Mouse (Mus musculus) myocyte (in vitro differentiated cells): Measurements from ENCODE around the gene 6430531B16Rik.

Source experiments
- CEBPB ChIP-seq: IDR thresholded peaks from 2 replicates; pipeline ENCODE4 v1.6.1; 2011; ENCODE audit warnings: mild to moderate bottlenecking, moderate library complexity; ENCODE audit not compliant: poor library complexity, insufficient read depth, severe bottlenecking
- MYOD1 ChIP-seq, 3 experiments: IDR thresholded peaks; one replicate each; pipeline ENCODE4 v1.6.1; 2011; ENCODE audit warnings: control low read depth in 2 of 3, low read depth in 2 of 3, mild to moderate bottlenecking in 2 of 3, moderate library complexity in 1 of 3; ENCODE audit not compliant: insufficient read length in 2 of 3, control insufficient read depth in 1 of 3
- MYOG ChIP-seq, 3 experiments: IDR thresholded peaks; one replicate each; pipeline ENCODE4 v1.6.1; 2011; ENCODE audit warnings: control low read depth in 2 of 3, low read depth in 2 of 3, mild to moderate bottlenecking in 2 of 3; ENCODE audit not compliant: insufficient read length in 2 of 3, control insufficient read depth in 1 of 3, insufficient read depth in 1 of 3
- POLR2A ChIP-seq: IDR thresholded peaks from one replicate; pipeline ENCODE4 v1.6.1; 2011; ENCODE audit warnings: low read depth, mild to moderate bottlenecking, control low read depth, moderate library complexity; ENCODE audit not compliant: insufficient read length
- POLR2AphosphoS2 ChIP-seq: IDR thresholded peaks from one replicate; pipeline ENCODE4 v1.6.1; 2011; ENCODE audit warnings: low read depth, control low read depth; ENCODE audit not compliant: insufficient read length
- REST ChIP-seq: IDR thresholded peaks from one replicate; pipeline ENCODE4 v1.6.1; 2011; ENCODE audit warnings: mild to moderate bottlenecking, control low read depth, moderate library complexity; ENCODE audit not compliant: insufficient read depth, insufficient read length
- SRF ChIP-seq: IDR thresholded peaks from one replicate; pipeline ENCODE4 v1.6.1; 2011; ENCODE audit warnings: low read depth; ENCODE audit not compliant: control insufficient read depth, insufficient read length
- USF1 ChIP-seq: IDR thresholded peaks from one replicate; pipeline ENCODE4 v1.6.1; 2011; ENCODE audit warnings: low read depth, mild to moderate bottlenecking, control low read depth, moderate library complexity

DNA sequence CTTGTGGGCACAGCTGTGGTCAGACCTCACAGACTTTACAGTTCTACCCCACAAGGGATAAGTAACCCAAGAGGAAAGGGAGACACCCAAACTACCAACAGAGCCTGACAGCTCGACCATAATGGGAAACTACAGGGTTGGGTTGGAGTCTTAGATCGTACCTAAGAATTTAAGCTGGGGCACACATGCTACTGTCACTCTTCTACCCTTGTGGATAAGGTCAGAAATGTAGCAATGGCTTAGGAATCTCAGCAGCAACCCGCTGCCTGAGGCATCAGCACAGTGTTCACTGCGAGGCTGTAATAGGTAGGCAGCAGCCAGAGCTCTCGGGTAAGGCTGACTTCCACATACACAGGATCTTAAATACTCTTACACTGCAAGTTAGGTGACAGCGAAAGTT lies 15.0 kb upstream of the 6430531B16Rik start:
- TF ChIP-seq POLR2A, result no peak
- TF ChIP-seq USF1, result no peak
- TF ChIP-seq CEBPB, result 0 out of 2 replicates have a peak, but pooled peaks have one; percentile 5
- no peak for TF ChIP-seq POLR2AphosphoS2
- TF ChIP-seq SRF, result no peak
- TF ChIP-seq MYOG (IDR thresholded peaks at IDR 0.05; ENCODE audit: control insufficient read depth in 1 of 3, insufficient read depth in 1 of 3, insufficient read length in 2 of 3, low read depth in 2 of 3), result no peak
- TF ChIP-seq MYOD1 (IDR thresholded peaks at IDR 0.05; ENCODE audit: control insufficient read depth in 1 of 3, insufficient read length in 2 of 3, low read depth in 2 of 3), result peak; percentile 58 to 94 (median 85)
- no peak for TF ChIP-seq REST
